Mouse (Mus musculus) left cerebral cortex, postnatal 4 days (tissue): ENCODE results near the gene Nxpe2. TPM values are rescaled to one million over a fixed set of nuclear protein-coding genes. Genes with fewer than 3 reads are reported as not detected.
A peak's percentile ranks its signal among the peaks of the same experiment; 100 is the strongest.
"Not testable (repeated sequence)": the region's sequence is repeated elsewhere in the genome, so short reads cannot be mapped to it uniquely, and the experiment has no call there.

Experiments
- DNase-seq: peaks from one replicate; pipeline ENCODE4 v3.0.0-alpha.2; 2022
- intact Hi-C: fragments of 180-260 bp; cut with DNase I; formaldehyde crosslinking; loops from one replicate; pipeline ENCODE4 v1.15.1; 2025
- total RNA-seq, 2 experiments: library from RNA; stranded (reverse); gene quantifications; 2 replicates each; pipeline ENCODE4 v1.2.3; 2021

The Nxpe2 gene
- total RNA-seq, 2 experiments from 2014 or later = 0.12 TPM; not detected in 1

GRCm38 (mm10) chr9:48303564-48303963, 49.7 kb downstream of the Nxpe2 start:
- DNase-seq = peak; percentile 4
- intact Hi-C loops = not testable (repeated sequence)

DNA sequence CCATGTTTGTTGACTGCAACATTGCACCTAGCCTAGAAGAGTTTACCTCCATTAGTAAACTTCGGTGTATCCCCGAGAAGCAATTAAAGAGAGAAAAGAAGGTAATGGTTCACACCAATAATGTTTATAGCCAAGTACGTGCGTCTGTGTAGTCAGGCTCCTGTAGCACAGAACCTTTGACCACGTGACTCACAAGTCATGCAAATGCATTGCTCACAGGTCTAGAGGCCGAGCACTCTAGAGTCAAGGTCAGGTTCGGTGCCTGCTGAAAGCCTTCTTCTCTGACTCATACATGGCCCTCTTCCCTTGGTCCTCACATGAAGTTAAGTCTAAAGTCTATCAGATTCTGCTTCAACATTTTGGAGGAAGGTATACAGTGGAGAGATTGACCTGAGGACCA, 54.3 kb downstream of the Nxpe2 start:
- intact Hi-C loops = no loop called here
- DNase-seq = no peak

- intact Hi-C loops = no loop called here
- no peak for DNase-seq
Measured at GRCm38 (mm10) chr9:48294754-48295153, 58.5 kb downstream of the Nxpe2 start.

DNA sequence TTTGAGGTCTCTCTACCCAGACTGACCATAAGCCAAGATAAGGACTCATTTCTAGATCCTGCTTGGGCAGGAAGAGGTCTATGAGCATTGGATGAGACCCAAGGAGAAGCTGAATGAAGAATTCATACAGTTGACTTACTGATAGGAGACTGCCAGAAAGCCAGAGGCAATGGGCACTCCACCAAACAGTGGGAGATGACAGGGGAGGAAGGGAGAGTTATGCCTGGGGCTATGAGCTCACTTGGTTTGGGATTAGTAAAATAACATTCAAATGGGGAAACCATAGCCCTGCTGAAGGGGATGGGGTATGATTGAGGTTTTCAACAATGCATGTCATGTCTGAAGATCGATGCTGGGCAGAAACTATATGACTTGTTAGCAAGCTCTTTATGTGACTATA, 63.0 kb downstream of the Nxpe2 start:
- DNase-seq = no peak
- intact Hi-C loops = no loop called here

GRCm38 (mm10) chr9:48284221-48284620, 69.0 kb downstream of the Nxpe2 start:
- no peak for DNase-seq
- intact Hi-C loops = no loop called here

- no peak for DNase-seq
- intact Hi-C loops = no loop called here
Measured at GRCm38 (mm10) chr9:48276831-48277230, 76.4 kb downstream of the Nxpe2 start.

Other genes with a start within 250 kb of the Nxpe2 start
- gene Nxpe4, start 191.4 kb downstream of the Nxpe2 start, total RNA-seq = 10 to 100 TPM; 10.4 to 10.8 TPM
- 100 to 1,000 TPM in 1 of 2 experiments, 10 to 100 TPM in 1; 92.2 to 105 TPM for gene Rexo2, start 127.2 kb upstream of the Nxpe2 start, total RNA-seq
- gene Rbm7, start 141.8 kb upstream of the Nxpe2 start, total RNA-seq = 10 to 100 TPM; 39.2 to 42.9 TPM
- 10 to 100 TPM in 1 of 2 experiments, 1 to 10 TPM in 1; 7.3 to 10.1 TPM for gene Gm5617, start 142.0 kb upstream of the Nxpe2 start, total RNA-seq